Mouse (Mus musculus) megakaryocyte, embryonic 14.5 days (primary cell): Measurements from ENCODE around the gene AU040320. TPM values are rescaled to one million over a fixed set of nuclear protein-coding genes. Genes with fewer than 3 reads are reported as not detected.

ENCODE experiments used
- H3K27me3 ChIP-seq: replicated peaks from 2 replicates; pipeline ENCODE3; 2012; ENCODE audit warnings: inconsistent platforms
- H3K36me3 ChIP-seq: replicated peaks from 2 replicates; pipeline ENCODE3; 2012; ENCODE audit warnings: low read length, inconsistent platforms, mixed read lengths
- H3K4me1 ChIP-seq: 2 replicates; pipeline ENCODE4 v1.6.1; 2012; ENCODE audit warnings: inconsistent platforms
- H3K4me3 ChIP-seq: replicated peaks from 2 replicates; pipeline ENCODE3; 2012; ENCODE audit warnings: moderate library complexity, mild to moderate bottlenecking, inconsistent platforms
- H3K9me3 ChIP-seq: 2 replicates; pipeline ENCODE4 v1.6.1; 2012; ENCODE audit warnings: inconsistent platforms
- FLI1 ChIP-seq: IDR thresholded peaks from 2 replicates; pipeline ENCODE4 v1.6.1; 2012; ENCODE audit warnings: low read length, inconsistent platforms, mixed read lengths
- GATA1 ChIP-seq: IDR thresholded peaks from 3 replicates; pipeline ENCODE4 v1.6.1; 2012; ENCODE audit warnings: mixed read lengths, low read length, inconsistent platforms, borderline replicate concordance
- polyA plus RNA-seq: library from polyadenylated mRNA; stranded (reverse); fragments of >175 nt; gene quantifications from 2 replicates; pipeline ENCODE4 v1.2.3, GENCODE M21; 2012; ENCODE audit warnings: low replicate concordance; ENCODE audit not compliant: insufficient read depth

The AU040320 gene
- polyA plus RNA-seq, 1 experiment = 18.6 TPM

- Histone ChIP-seq H3K4me3 (peak overlapping the region; percentile 62), H3K4me1 (peaks cover 65% of the 10 kb centered on the region), H3K36me3 (peaks cover 95% of the 10 kb centered on the region), H3K27me3 (no peaks in the 10 kb centered on the region), H3K9me3 (0 out of 2 replicates have a peak, but pooled peaks cover 4% of the 10 kb centered on the region)
- TF ChIP-seq GATA1 (no peak), FLI1 (no peak)
These were observed 96.9 kb downstream of the AU040320 start for GRCm38 (mm10) chr4:126850019-126850777.

GRCm38 (mm10) chr4:126850778-126851080 lies 97.4 kb downstream of the AU040320 start:
- no peak for TF ChIP-seq FLI1
- TF ChIP-seq GATA1 = no peak
- H3K36me3 ChIP-seq = peaks cover 93% of the 10 kb centered on the region

GRCm38 (mm10) chr4:126852971-126853370 lies 99.6 kb downstream of the AU040320 start:
- H3K4me1 ChIP-seq = peaks cover 63% of the 10 kb centered on the region
- H3K9me3 ChIP-seq = 0 out of 2 replicates have a peak, but pooled peaks cover 4% of the 10 kb centered on the region
- no peak overlapping the region for H3K4me3 ChIP-seq
- peaks cover 88% of the 10 kb centered on the region for H3K36me3 ChIP-seq
- TF ChIP-seq GATA1 = no peak
- no peak for TF ChIP-seq FLI1
- H3K27me3 ChIP-seq = no peaks in the 10 kb centered on the region

More at GRCm38 (mm10) chr4:126850778-126851080, 97.4 kb downstream of the AU040320 start:
- H3K9me3 ChIP-seq = 0 out of 2 replicates have a peak, but pooled peaks cover 4% of the 10 kb centered on the region
- H3K4me3 ChIP-seq = no peak overlapping the region
- H3K4me1 ChIP-seq = peaks cover 65% of the 10 kb centered on the region
- no peaks in the 10 kb centered on the region for H3K27me3 ChIP-seq

- Histone ChIP-seq H3K9me3 (no peaks in the 10 kb centered on the region), H3K27me3 (no peaks in the 10 kb centered on the region), H3K4me1 (peaks cover 52% of the 10 kb centered on the region), H3K4me3 (no peak overlapping the region), H3K36me3 (peaks cover 83% of the 10 kb centered on the region)
- no peak for TF ChIP-seq FLI1
- no peak for TF ChIP-seq GATA1
These were observed 107.1 kb downstream of the AU040320 start for GRCm38 (mm10) chr4:126860268-126860986.

- H3K36me3 ChIP-seq = peaks cover 85% of the 10 kb centered on the region
- peak overlapping the region; percentile 78 for H3K4me3 ChIP-seq
These were observed 108.3 kb downstream of the AU040320 start for GRCm38 (mm10) chr4:126861514-126862266.

GRCm38 (mm10) chr4:126868699-126869098 lies 115.4 kb downstream of the AU040320 start:
- Histone ChIP-seq H3K9me3 (no peaks in the 10 kb centered on the region), H3K4me3 (no peak overlapping the region), H3K4me1 (peaks cover 3% of the 10 kb centered on the region; the same call in 1 of the 2 replicates), H3K36me3 (peaks cover 91% of the 10 kb centered on the region), H3K27me3 (no peaks in the 10 kb centered on the region)
- no peak for TF ChIP-seq FLI1
- no peak for TF ChIP-seq GATA1

More at GRCm38 (mm10) chr4:126861514-126862266, 108.3 kb downstream of the AU040320 start:
- no peak for TF ChIP-seq FLI1
- TF ChIP-seq GATA1 = no peak
- Histone ChIP-seq H3K9me3 (no peaks in the 10 kb centered on the region), H3K4me1 (peaks cover 47% of the 10 kb centered on the region), H3K27me3 (no peaks in the 10 kb centered on the region)

GRCm38 (mm10) chr4:126872717-126873116 lies 119.4 kb downstream of the AU040320 start:
- Histone ChIP-seq H3K9me3 (no peaks in the 10 kb centered on the region), H3K4me3 (no peak overlapping the region), H3K36me3 (peaks cover 90% of the 10 kb centered on the region), H3K27me3 (no peaks in the 10 kb centered on the region), H3K4me1 (peaks cover 3% of the 10 kb centered on the region; the same call in 1 of the 2 replicates)
- TF ChIP-seq FLI1 = no peak
- no peak for TF ChIP-seq GATA1

- Histone ChIP-seq H3K36me3 (peaks cover 90% of the 10 kb centered on the region), H3K4me1 (no peaks in the 10 kb centered on the region), H3K27me3 (no peaks in the 10 kb centered on the region), H3K4me3 (no peak overlapping the region), H3K9me3 (no peaks in the 10 kb centered on the region)
- no peak for TF ChIP-seq GATA1
- TF ChIP-seq FLI1 = no peak
These were observed 126.4 kb downstream of the AU040320 start for GRCm38 (mm10) chr4:126879560-126880275.

- Histone ChIP-seq H3K36me3 (peaks cover 78% of the 10 kb centered on the region), H3K27me3 (no peaks in the 10 kb centered on the region), H3K9me3 (no peaks in the 10 kb centered on the region), H3K4me1 (peaks cover under 1% of the 10 kb centered on the region; the same call in 1 of the 2 replicates), H3K4me3 (no peak overlapping the region)
- TF ChIP-seq GATA1 (no peak), FLI1 (no peak)
These were observed 130.3 kb downstream of the AU040320 start for GRCm38 (mm10) chr4:126883602-126884001.
